Mouse (Mus musculus) liver, adult (tissue): ENCODE data around the gene Zbtb7b.

Experiments
- GATA4 ChIP-seq: IDR thresholded peaks from 2 replicates; pipeline ENCODE4 v1.6.1; 2014; ENCODE audit warnings: mild to moderate bottlenecking, low read length; ENCODE audit not compliant: insufficient replicate concordance

Zbtb7b gene

GRCm38 (mm10) chr3:89401329-89401728, 6.8 kb upstream of the Zbtb7b start:
- TF ChIP-seq GATA4: no peak

GRCm38 (mm10) chr3:89396654-89397005, 2.1 kb upstream of the Zbtb7b start:
- TF ChIP-seq GATA4: no peak

GRCm38 (mm10) chr3:89395806-89396653, 1.5 kb upstream of the Zbtb7b start:
- TF ChIP-seq GATA4: no peak; the same call in 1 of the 2 replicates

GRCm38 (mm10) chr3:89395419-89395805, 836 bp upstream of the Zbtb7b start:
- TF ChIP-seq GATA4: no peak

- TF ChIP-seq GATA4: peak; percentile 62; the same call in 1 of the 2 replicates
These were observed 299 bp upstream of the Zbtb7b start for GRCm38 (mm10) chr3:89394894-89395256.

GRCm38 (mm10) chr3:89393605-89394004, 971 bp downstream of the Zbtb7b start:
- TF ChIP-seq GATA4: peak; percentile 58; the same call in 1 of the 2 replicates

GRCm38 (mm10) chr3:89392871-89393311, 1.7 kb downstream of the Zbtb7b start:
- TF ChIP-seq GATA4: no peak

GRCm38 (mm10) chr3:89391663-89392511, 2.7 kb downstream of the Zbtb7b start:
- TF ChIP-seq GATA4: no peak

- TF ChIP-seq GATA4: no peak
These were observed 3.6 kb downstream of the Zbtb7b start for GRCm38 (mm10) chr3:89390699-89391662.

- no peak for TF ChIP-seq GATA4
These were observed 4.5 kb downstream of the Zbtb7b start for GRCm38 (mm10) chr3:89390111-89390515.

GRCm38 (mm10) chr3:89388901-89389740, 5.5 kb downstream of the Zbtb7b start:
- no peak for TF ChIP-seq GATA4

- TF ChIP-seq GATA4: no peak
These were observed 6.3 kb downstream of the Zbtb7b start for GRCm38 (mm10) chr3:89388134-89388881.

GRCm38 (mm10) chr3:89387632-89388031, 6.9 kb downstream of the Zbtb7b start:
- no peak for TF ChIP-seq GATA4
